10 mouse cellular contexts compared by ENCODE assay signal in genomic region chr15:89110147-89110546, GRCm38 (mm10). TPM values are rescaled to one million over a fixed set of nuclear protein-coding genes. Genes with fewer than 3 reads are reported as not detected.
DNase-seq lines count a peak whose midpoint lies in the region; ATAC-seq and TF ChIP-seq lines count a peak whose summit lies in the region.
"Had no signal": no experiment of that assay in that cellular context is flagged by ENCODE, and none has a peak within 500 bp of the region (broad histone marks: within the 10 kb centered on the region; RNA-seq: fewer than 3 reads in every experiment).

No protein-coding gene starts in this region.

- ATAC-seq in intestine, postnatal 0 days, result no peak
- ATAC-seq in intestine, embryonic 15.5 days, result no peak
- ATAC-seq in Patski, result peak; percentile 42

- H3K4me2 ChIP-seq in intestine, postnatal 0 days (replicated peaks; ENCODE audit: low read depth), result no peak overlapping the region
- H3K4me2 ChIP-seq in intestine, embryonic 15.5 days (replicated peaks), result no peak overlapping the region
- H3K4me2 ChIP-seq: embryonic facial prominence, embryonic 15.5 days; hindbrain, embryonic 14.5 days had no signal

- CTCF ChIA-PET in Patski (lab: Charles Lee), result interaction anchor here (0.5 to 1.7 kb wide), 6 partner anchors 10 to 321 kb away, joined by 3 to 4 read pairs (median 3); partner anchors contain the start of gene Tubgcp6

- no peak overlapping the region for H3K9ac ChIP-seq in intestine, postnatal 0 days (ENCODE audit: low read depth, low read length)
- no peak overlapping the region for H3K9ac ChIP-seq in intestine, embryonic 15.5 days
- H3K9ac ChIP-seq: embryonic facial prominence, embryonic 15.5 days; hindbrain, embryonic 14.5 days had no signal

- no peaks in the 10 kb centered on the region for H3K27me3 ChIP-seq in intestine, postnatal 0 days (replicated peaks; ENCODE audit: control insufficient read depth, insufficient read depth, low read length)
- H3K27me3 ChIP-seq in intestine, embryonic 15.5 days (replicated peaks), result no peaks in the 10 kb centered on the region
- no peaks in the 10 kb centered on the region for H3K27me3 ChIP-seq in Patski
- no peaks in the 10 kb centered on the region for H3K27me3 ChIP-seq in small intestine, adult 2 months (ENCODE audit: control insufficient read depth, insufficient read depth, low read length)
- H3K27me3 ChIP-seq: embryonic facial prominence, embryonic 15.5 days had no signal

- TF ChIP-seq CTCF in intestine, postnatal 0 days (IDR thresholded peaks at IDR 0.05; ENCODE audit: low read depth), result peak; percentile 42
- TF ChIP-seq CTCF in Patski (IDR thresholded peaks at IDR 0.05), result no peak
- 0 out of 2 replicates have a peak, but pooled peaks have one; percentile 8 for TF ChIP-seq CTCF in small intestine, adult 2 months (IDR thresholded peaks at IDR 0.05; ENCODE audit: extremely low read depth, insufficient read length, insufficient replicate concordance, low read depth, low read length)
- TF ChIP-seq CTCF in left cerebral cortex, adult 2 months (IDR thresholded peaks at IDR 0.05), result no peak; the same call in 1 of the 2 replicates

- peaks cover 79% of the 10 kb centered on the region for H3K36me3 ChIP-seq in intestine, postnatal 0 days (ENCODE audit: control insufficient read depth, insufficient read depth)
- peaks cover 28% of the 10 kb centered on the region for H3K36me3 ChIP-seq in intestine, embryonic 15.5 days
- H3K36me3 ChIP-seq in small intestine, adult 2 months (ENCODE audit: control insufficient read depth, insufficient read depth, low read length), result peaks cover 62% of the 10 kb centered on the region

- H3K9me3 ChIP-seq in intestine, postnatal 0 days (ENCODE audit: control insufficient read depth), result no peaks in the 10 kb centered on the region
- no peaks in the 10 kb centered on the region for H3K9me3 ChIP-seq in intestine, embryonic 15.5 days
- H3K9me3 ChIP-seq: embryonic facial prominence, embryonic 15.5 days had no signal

- in situ Hi-C loops in Patski (cut with MboI; ENCODE audit: low pct_unique_long_range_greater_than_20kb), result no loop called here

- no peak for TF ChIP-seq POLR2A in small intestine, adult 2 months (IDR thresholded peaks at IDR 0.05; ENCODE audit: low read depth, low read length)

- POLR2A ChIA-PET in Patski (lab: Charles Lee), result no interaction called here

- H3K4me3 ChIP-seq in intestine, postnatal 0 days (ENCODE audit: low read depth, low read length), result no peak overlapping the region
- no peak overlapping the region for H3K4me3 ChIP-seq in intestine, embryonic 15.5 days (replicated peaks)
- H3K4me3 ChIP-seq in small intestine, adult 2 months (ENCODE audit: low read depth, low read length), result no peak overlapping the region
- no peak overlapping the region for H3K4me3 ChIP-seq in left cerebral cortex, adult 2 months
- H3K4me3 ChIP-seq: embryonic facial prominence, embryonic 15.5 days had no signal

- no peaks in the 10 kb centered on the region for H3K4me1 ChIP-seq in intestine, postnatal 0 days (replicated peaks; ENCODE audit: control insufficient read depth, insufficient read depth, low read length)
- H3K4me1 ChIP-seq in intestine, embryonic 15.5 days (replicated peaks), result no peaks in the 10 kb centered on the region
- no peaks in the 10 kb centered on the region for H3K4me1 ChIP-seq in small intestine, adult 2 months (ENCODE audit: control insufficient read depth, insufficient read depth, insufficient read length, low read length)
- H3K4me1 ChIP-seq: embryonic facial prominence, embryonic 15.5 days had no signal

- 63% methylated on average over 9 of the region's 9 CpGs for WGBS in intestine, postnatal 0 days
- WGBS in intestine, embryonic 15.5 days, result 74% methylated on average over 9 of the region's 9 CpGs
- WGBS in small intestine, adult 2 months, result 44% methylated on average over 9 of the region's 9 CpGs

- intact Hi-C loops in left cerebral cortex, adult 2 months (cut with DNase I), result no loop called here

- no peak for DNase-seq in Patski (ENCODE audit: low read depth, low spot score)
- DNase-seq in brain, adult 2 months (ENCODE audit: low read depth, low spot score), result peak; percentile 81
- DNase-seq in left cerebral cortex, adult 18-20 months (ENCODE audit: low spot score in 2 of 2), result no peak
- no peak for DNase-seq in left cerebral cortex, adult 2 months (ENCODE audit: extremely low spot score in 1 of 2, low spot score in 2 of 2)
- DNase-seq: kidney, postnatal 10 days had no signal

- no peak overlapping the region for H3K27ac ChIP-seq in intestine, postnatal 0 days (ENCODE audit: low read depth, low read length)
- H3K27ac ChIP-seq in intestine, embryonic 15.5 days, result no peak overlapping the region
- no peak overlapping the region for H3K27ac ChIP-seq in small intestine, adult 2 months (ENCODE audit: insufficient read depth, low read depth, low read length)
- no peak overlapping the region for H3K27ac ChIP-seq in left cerebral cortex, adult 2 months
- H3K27ac ChIP-seq: embryonic facial prominence, embryonic 15.5 days; hindbrain, embryonic 14.5 days had no signal

RNA-seq across cellular contexts. Expression of gene Tubgcp6, which starts 12.8 kb away (rescaled TPM):
- 3.6 and 4.2 TPM in 2 replicates for polyA plus RNA-seq in intestine, postnatal 0 days (2015; fragmentation: Nextera tagmentation; extraction: Ambion mirVana)
- polyA plus RNA-seq in intestine, embryonic 15.5 days (2015; fragmentation: Nextera tagmentation; extraction: Ambion mirVana), result 10.5 and 12.6 TPM in 2 replicates
- polyA plus RNA-seq in Patski (2021), result 17.6 TPM
- polyA plus RNA-seq in small intestine, adult 2 months (2012; rRNA removed), result 21.6 and 29.0 TPM in 2 replicates
- 10 to 100 TPM; 31.4 to 34.6 TPM for total RNA-seq in left cerebral cortex, adult 18-20 months (2021)
- total RNA-seq in left cerebral cortex, adult 2 months (2021), result 10 to 100 TPM; 34.7 to 35.3 TPM

RNA-seq across cellular contexts. Expression of gene Hdac10, which starts 18.4 kb away (rescaled TPM):
- polyA plus RNA-seq in intestine, postnatal 0 days (2015; fragmentation: Nextera tagmentation; extraction: Ambion mirVana), result 7.6 and 8.6 TPM in 2 replicates
- polyA plus RNA-seq in intestine, embryonic 15.5 days (2015; fragmentation: Nextera tagmentation; extraction: Ambion mirVana), result 20.3 and 20.8 TPM in 2 replicates
- 15.0 TPM for polyA plus RNA-seq in Patski (2021)
- polyA plus RNA-seq in small intestine, adult 2 months (2012; rRNA removed), result 13.2 and 19.0 TPM in 2 replicates
- 10 to 100 TPM; 15.2 to 15.8 TPM for total RNA-seq in left cerebral cortex, adult 18-20 months (2021)
- 10 to 100 TPM; 16.8 to 17.3 TPM for total RNA-seq in left cerebral cortex, adult 2 months (2021)

RNA-seq across cellular contexts. Expression of gene Selenoo, which starts 21.3 kb away (rescaled TPM):
- 9.6 and 10.4 TPM in 2 replicates for polyA plus RNA-seq in intestine, postnatal 0 days (2015; fragmentation: Nextera tagmentation; extraction: Ambion mirVana)
- polyA plus RNA-seq in intestine, embryonic 15.5 days (2015; fragmentation: Nextera tagmentation; extraction: Ambion mirVana), result 15.9 and 17.6 TPM in 2 replicates
- polyA plus RNA-seq in Patski (2021), result 31.1 TPM
- polyA plus RNA-seq in small intestine, adult 2 months (2012; rRNA removed), result 29.0 and 45.8 TPM in 2 replicates
- 10 to 100 TPM; 20.1 to 23.0 TPM for total RNA-seq in left cerebral cortex, adult 18-20 months (2021)
- total RNA-seq in left cerebral cortex, adult 2 months (2021), result 10 to 100 TPM; 21.1 to 21.3 TPM

RNA-seq across cellular contexts. Expression of gene Mapk12, which starts 30.4 kb away (rescaled TPM):
- polyA plus RNA-seq in intestine, postnatal 0 days (2015; fragmentation: Nextera tagmentation; extraction: Ambion mirVana), result 2.3 and 2.7 TPM in 2 replicates
- polyA plus RNA-seq in intestine, embryonic 15.5 days (2015; fragmentation: Nextera tagmentation; extraction: Ambion mirVana), result 3.6 and 4.2 TPM in 2 replicates
- polyA plus RNA-seq in Patski (2021), result 7.1 TPM
- polyA plus RNA-seq in small intestine, adult 2 months (2012; rRNA removed), result 2.0 and 2.4 TPM in 2 replicates
- 1 to 10 TPM; 7.4 to 9.2 TPM for total RNA-seq in left cerebral cortex, adult 18-20 months (2021)
- 1 to 10 TPM; 8.3 to 9.3 TPM for total RNA-seq in left cerebral cortex, adult 2 months (2021)

RNA-seq across cellular contexts. Expression of gene Trabd, which starts 35.2 kb away (rescaled TPM):
- 32.5 and 33.0 TPM in 2 replicates for polyA plus RNA-seq in intestine, postnatal 0 days (2015; fragmentation: Nextera tagmentation; extraction: Ambion mirVana)
- 46.4 and 56.6 TPM in 2 replicates for polyA plus RNA-seq in intestine, embryonic 15.5 days (2015; fragmentation: Nextera tagmentation; extraction: Ambion mirVana)
- 44.7 TPM for polyA plus RNA-seq in Patski (2021)
- 81.6 and 90.9 TPM in 2 replicates for polyA plus RNA-seq in small intestine, adult 2 months (2012; rRNA removed)
- total RNA-seq in left cerebral cortex, adult 18-20 months (2021), result 10 to 100 TPM; 20.8 to 20.9 TPM
- 10 to 100 TPM; 17.5 to 20.5 TPM for total RNA-seq in left cerebral cortex, adult 2 months (2021)

Comparison
In these comparisons a context has a peak if more than half of its experiments do, and no peak if none do; other contexts are left out.
1. CTCF ChIP-seq: peak in intestine, postnatal 0 days (single experiment) and small intestine, adult 2 months (single experiment); none in Patski (single experiment) and left cerebral cortex, adult 2 months (single experiment).